Mouse (Mus musculus) G1E (cell line): Measurements from ENCODE around the gene Tas1r1.

ENCODE experiments used
- CTCF ChIP-seq: IDR thresholded peaks from 2 replicates; pipeline ENCODE4 v1.5.1; 2012; ENCODE audit warnings: low read depth, low read length, inconsistent platforms, mixed read lengths
- GATA2 ChIP-seq: IDR thresholded peaks from 2 replicates; pipeline ENCODE4 v1.6.1; 2012; ENCODE audit warnings: low read depth, low read length, inconsistent platforms, borderline replicate concordance
- POLR2AphosphoS5 ChIP-seq: IDR thresholded peaks from 2 replicates; pipeline ENCODE4 v1.6.1; 2012; ENCODE audit warnings: low read depth, low read length, inconsistent platforms; ENCODE audit not compliant: insufficient replicate concordance

DNA sequence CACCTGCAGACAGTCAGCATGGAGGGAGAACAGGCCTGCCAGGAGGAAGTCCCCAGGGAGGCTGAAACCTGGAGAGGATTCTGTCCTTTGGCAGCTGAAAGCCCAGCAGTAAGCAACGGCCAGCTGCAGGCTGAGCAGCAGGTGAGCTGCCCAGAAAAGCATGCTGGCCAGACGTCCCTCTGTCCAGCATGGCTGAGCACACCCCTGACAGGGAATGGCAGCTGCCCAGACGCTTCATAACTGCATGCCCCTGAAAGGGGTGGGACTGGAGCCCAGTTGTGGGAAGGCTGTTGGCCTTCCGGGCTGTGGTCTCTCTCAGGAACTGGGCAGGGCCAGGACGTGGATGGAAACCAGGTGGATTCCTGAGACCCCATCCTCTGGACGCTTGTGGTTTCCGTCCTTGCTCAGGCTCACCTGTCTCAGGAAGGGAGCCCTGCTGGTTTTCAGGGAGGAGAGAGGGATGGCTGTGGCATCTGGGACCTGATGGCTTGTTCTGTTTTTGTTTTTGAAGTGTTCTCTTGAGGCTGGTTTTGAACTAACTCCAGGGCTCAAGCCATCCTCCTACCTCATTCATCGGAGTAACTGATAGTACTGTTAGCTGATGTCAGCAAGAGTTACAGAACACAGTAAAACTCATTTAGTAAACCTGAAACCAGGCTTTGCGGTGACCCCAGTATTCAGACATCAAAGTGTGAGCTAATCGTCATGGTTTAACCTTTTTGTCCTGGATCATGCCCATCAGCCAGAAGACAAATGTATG is at the start of gene Tas1r1:
- TF ChIP-seq CTCF (no peak), GATA2 (no peak), POLR2AphosphoS5 (no peak)
